In the genomic region with DNA sequence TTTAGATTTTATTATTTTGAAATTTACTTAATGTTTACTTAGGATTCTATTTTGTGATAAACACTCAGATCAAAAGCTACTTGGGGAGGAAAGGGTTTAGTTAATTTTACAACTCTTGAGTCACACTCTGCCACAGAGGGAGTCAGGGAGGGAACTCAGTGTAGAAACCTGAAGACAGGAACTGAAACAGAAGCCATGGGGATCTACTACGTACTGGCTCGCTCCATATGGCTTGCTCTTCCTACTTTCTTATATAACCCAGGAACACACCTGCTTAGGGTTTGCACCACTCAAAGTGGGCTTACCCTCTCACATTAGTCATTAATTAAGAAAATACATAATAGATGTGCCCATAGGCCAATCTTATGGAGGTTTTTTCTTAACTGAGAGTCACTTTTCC, we compare ENCODE assay signal across 23 mouse cellular contexts. TPM values are rescaled to one million over a fixed set of nuclear protein-coding genes. Genes with fewer than 3 reads are reported as not detected.
"Had no signal": no experiment of that assay in that cellular context is flagged by ENCODE, and none has a peak within 500 bp of the region (broad histone marks: within the 10 kb centered on the region; RNA-seq: fewer than 3 reads in every experiment).

No protein-coding gene starts in this region.

- ATAC-seq: liver, postnatal 0 days; lung, postnatal 0 days; midbrain, embryonic 13.5 days; midbrain, embryonic 15.5 days had no signal

- H3K27me3 ChIP-seq: liver, embryonic 15.5 days; lung, embryonic 15.5 days; megakaryocyte, embryonic 14.5 days; midbrain, embryonic 13.5 days; midbrain, embryonic 15.5 days; neural tube, embryonic 13.5 days; neural tube, embryonic 15.5 days; stomach, embryonic 15.5 days had no signal

- H3K4me2 ChIP-seq: liver, embryonic 15.5 days; lung, embryonic 15.5 days; midbrain, embryonic 11.5 days; midbrain, embryonic 13.5 days; midbrain, embryonic 15.5 days; neural tube, embryonic 13.5 days; neural tube, embryonic 15.5 days; stomach, embryonic 15.5 days had no signal

- H3K36me3 ChIP-seq: liver, embryonic 15.5 days; lung, embryonic 15.5 days; midbrain, embryonic 13.5 days; midbrain, embryonic 15.5 days; neural tube, embryonic 13.5 days; neural tube, embryonic 15.5 days; stomach, embryonic 15.5 days had no signal

- DNase-seq: liver, postnatal 0 days; lung, adult 2 months; lung, postnatal 14 days; lung, postnatal 36 days; retina, postnatal 1 day; right cerebral cortex, adult 18-20 months; right cerebral cortex, postnatal 25 days; thymus, adult 2 months; thymus, postnatal 25 days; thymus, postnatal 4 days had no signal

- H3K27ac ChIP-seq: liver, embryonic 15.5 days; lung, embryonic 15.5 days; macrophage; midbrain, embryonic 13.5 days; midbrain, embryonic 15.5 days; neural tube, embryonic 13.5 days; neural tube, embryonic 15.5 days; stomach, embryonic 15.5 days; stomach, postnatal 0 days had no signal

- H3K9ac ChIP-seq: liver, embryonic 15.5 days; liver, postnatal 0 days; lung, embryonic 15.5 days; midbrain, embryonic 13.5 days; midbrain, embryonic 15.5 days; neural tube, embryonic 13.5 days; neural tube, embryonic 15.5 days; stomach, embryonic 15.5 days had no signal

- H3K4me3 ChIP-seq: liver, embryonic 15.5 days; lung, embryonic 15.5 days; megakaryocyte, embryonic 14.5 days; midbrain, embryonic 13.5 days; midbrain, embryonic 15.5 days; myocyte; neural tube, embryonic 13.5 days; neural tube, embryonic 15.5 days; stomach, embryonic 15.5 days had no signal

- H3K4me1 ChIP-seq: liver, embryonic 15.5 days; lung, embryonic 15.5 days; megakaryocyte, embryonic 14.5 days; midbrain, embryonic 13.5 days; midbrain, embryonic 15.5 days; neural tube, embryonic 13.5 days; neural tube, embryonic 15.5 days; stomach, embryonic 15.5 days had no signal

- H3K9me3 ChIP-seq: liver, embryonic 15.5 days; lung, embryonic 15.5 days; megakaryocyte, embryonic 14.5 days; midbrain, embryonic 13.5 days; midbrain, embryonic 15.5 days; neural tube, embryonic 13.5 days; neural tube, embryonic 15.5 days; stomach, embryonic 15.5 days had no signal

RNA-seq across cellular contexts. Expression of a gene that starts 54.8 kb away (rescaled TPM):
- polyA plus RNA-seq: macrophage, myocyte had no signal
